Mouse (Mus musculus) adrenal gland, postnatal 10 days (tissue): ENCODE results near the gene Dffa. TPM values are rescaled to one million over a fixed set of nuclear protein-coding genes. Genes with fewer than 3 reads are reported as not detected.

Source experiments
- DNase-seq: peaks from one replicate; pipeline ENCODE4 v3.0.0; 2021; ENCODE audit warnings: mixed read lengths
- long read RNA-seq, 2 experiments: library from polyadenylated mRNA; stranded (forward); transcript quantifications; one replicate each; pipeline ENCODE4 v2.0.0; 2021
- total RNA-seq, 2 experiments: library from RNA; stranded (reverse); gene quantifications; 2 replicates each; pipeline ENCODE4 v1.2.3; 2021

Gene Dffa
- 10 to 100 TPM; 21.0 to 23.9 TPM for total RNA-seq
- long read RNA-seq, experiment 1, transcript Dffa-202 (5 exons, 1,835 nt): major isoform, 11 of 18 reads
- long read RNA-seq, experiment 1, partial matches to known transcripts: 1 of 18 reads
- long read RNA-seq, experiment 1, other reads (novel, unspliced or antisense): 4 of 18 reads
- long read RNA-seq, experiment 2, partial matches to known transcripts: 1 of 1 reads
- long read RNA-seq, experiment 2, other reads (novel, unspliced or antisense): 0 of 1 reads

- peak; percentile 94 for DNase-seq
Measured at GRCm38 (mm10) chr4:149103875-149104561, at the start of gene Dffa. TSS of gene Dffa (plus strand) at chr4:149104146.

DNA sequence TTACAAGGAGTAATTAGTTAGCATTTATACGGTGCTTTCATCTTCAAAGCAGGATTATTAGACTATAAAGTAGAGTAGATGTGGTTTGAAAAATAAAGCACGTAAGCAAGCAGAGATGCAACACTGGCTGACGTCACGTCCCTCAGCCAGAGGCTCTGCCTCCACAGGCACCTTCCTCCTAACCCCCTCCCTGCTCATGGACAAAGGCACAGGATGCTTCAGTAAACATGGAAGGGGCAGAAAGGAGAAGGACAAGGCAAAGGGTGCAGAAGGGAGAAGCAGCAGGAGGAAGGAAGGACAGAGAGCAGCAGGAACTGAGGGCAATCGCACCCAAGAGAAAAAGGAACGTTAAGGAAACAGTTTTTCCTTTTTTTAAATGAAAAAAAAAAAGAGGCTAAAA lies 48.1 kb upstream of the Dffa start:
- DNase-seq: no peak

GRCm38 (mm10) chr4:149056957-149057356 lies 47.0 kb upstream of the Dffa start:
- DNase-seq: no peak

GRCm38 (mm10) chr4:149057470-149057869 lies 46.5 kb upstream of the Dffa start:
- no peak for DNase-seq

DNA sequence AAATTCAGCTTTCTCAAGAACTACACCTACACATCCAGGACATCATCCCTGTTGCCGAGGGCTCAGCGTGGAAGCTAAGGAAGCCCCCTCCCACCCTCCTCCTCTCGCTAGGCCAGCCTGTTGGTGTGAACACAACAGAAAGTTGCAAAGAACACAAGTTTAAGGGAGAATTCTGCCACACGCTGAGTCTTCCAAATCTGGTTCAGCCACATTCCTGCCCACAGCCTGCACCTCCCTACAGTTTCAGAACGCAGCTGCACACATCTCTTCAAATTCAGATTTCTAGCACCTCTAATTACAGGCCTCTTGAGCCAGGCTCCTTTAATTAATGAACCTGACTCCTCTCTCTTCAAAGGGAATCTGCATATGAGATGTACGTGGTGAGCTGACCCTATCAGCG lies 45.6 kb upstream of the Dffa start:
- no peak for DNase-seq

- DNase-seq: no peak
Measured at GRCm38 (mm10) chr4:149059713-149060112, 44.2 kb upstream of the Dffa start.

GRCm38 (mm10) chr4:149060621-149061431 lies 43.1 kb upstream of the Dffa start:
- DNase-seq: no peak

DNA sequence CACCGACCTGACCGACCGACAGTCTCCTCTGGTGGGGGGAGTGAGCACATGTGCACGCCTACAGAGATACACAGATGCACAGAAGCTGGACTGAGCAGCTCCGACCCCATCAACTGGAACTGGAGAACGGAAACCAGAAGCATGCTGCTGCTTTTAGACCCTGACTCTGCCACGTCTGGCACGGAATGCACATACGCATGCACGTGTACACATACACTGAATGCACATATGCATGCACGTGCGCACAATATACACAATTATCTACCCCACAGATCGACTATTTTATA lies 42.6 kb upstream of the Dffa start:
- DNase-seq: no peak

GRCm38 (mm10) chr4:149062406-149063318 lies 41.3 kb upstream of the Dffa start:
- no peak for DNase-seq

GRCm38 (mm10) chr4:149064061-149064854 lies 39.7 kb upstream of the Dffa start:
- DNase-seq: no peak

DNA sequence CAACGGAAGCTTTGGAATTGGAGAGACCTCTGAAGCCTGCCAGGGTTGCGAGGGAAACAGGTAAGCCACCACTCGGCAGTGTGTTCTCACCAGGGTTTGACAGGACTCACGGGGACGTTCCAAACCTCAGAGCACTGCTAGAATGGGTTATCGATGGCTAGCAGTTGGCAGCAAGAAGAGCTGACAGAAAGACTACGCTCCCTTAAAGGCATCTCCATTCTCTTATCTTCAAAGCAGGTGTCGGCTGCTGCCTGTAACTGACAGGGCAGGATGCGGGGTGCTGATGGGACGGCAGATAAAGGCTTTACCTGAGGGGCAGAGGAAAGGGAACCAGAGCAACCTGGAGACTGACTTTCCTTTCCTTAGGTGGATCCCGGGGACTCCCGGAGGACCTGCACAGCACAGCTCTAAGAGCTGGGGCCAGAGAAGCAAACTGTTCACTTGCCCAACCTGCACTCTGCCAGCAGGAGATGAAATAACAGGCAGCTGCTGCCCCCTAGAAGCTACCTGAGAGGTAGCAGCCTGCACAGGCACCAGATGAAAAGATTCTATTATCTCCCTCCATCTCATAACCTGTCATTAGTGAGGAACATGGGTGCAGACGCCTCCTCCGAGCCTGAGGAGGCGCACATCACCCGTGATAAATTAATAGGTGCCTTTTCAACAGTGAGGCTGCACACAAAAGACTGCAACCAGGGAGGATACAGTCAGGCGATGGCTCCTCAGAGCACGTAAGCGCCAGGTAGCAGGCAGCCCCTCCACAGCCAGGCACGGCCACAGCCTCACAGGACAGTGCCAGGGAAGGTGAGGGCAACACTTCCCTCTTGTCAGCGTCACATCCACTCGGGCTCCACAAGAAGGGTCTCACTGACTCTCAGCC lies 37.0 kb upstream of the Dffa start:
- DNase-seq: no peak

GRCm38 (mm10) chr4:149075073-149075472 lies 28.9 kb upstream of the Dffa start:
- no peak for DNase-seq

- DNase-seq: peak; percentile 84
Measured at GRCm38 (mm10) chr4:149075871-149076575, 27.9 kb upstream of the Dffa start.

- DNase-seq: peak; percentile 52
Measured at GRCm38 (mm10) chr4:149078261-149078660, 25.7 kb upstream of the Dffa start.

DNA sequence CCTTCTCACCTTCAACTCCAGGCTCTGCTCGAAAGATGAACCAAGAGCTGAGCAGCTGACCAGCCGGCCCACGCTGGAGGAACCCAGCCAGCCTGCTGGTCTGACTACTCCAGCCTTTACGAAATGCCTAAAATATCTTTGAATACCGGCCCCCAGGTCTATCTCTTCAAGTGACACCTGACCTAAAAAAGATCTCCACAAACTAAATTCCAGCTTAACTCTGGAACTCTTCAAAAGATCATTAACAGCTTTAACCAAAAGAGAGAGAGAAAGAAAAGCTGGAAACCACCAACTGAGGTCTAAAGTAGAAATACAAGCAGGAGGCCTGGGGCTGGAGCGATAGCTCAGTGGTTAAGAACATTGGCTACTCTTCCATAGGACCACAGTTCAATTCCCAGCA lies 24.3 kb upstream of the Dffa start:
- no peak for DNase-seq

GRCm38 (mm10) chr4:149080111-149080510 lies 23.8 kb upstream of the Dffa start:
- DNase-seq: no peak

- peak; percentile 92 for DNase-seq
Measured at GRCm38 (mm10) chr4:149081528-149081927, 22.4 kb upstream of the Dffa start.

GRCm38 (mm10) chr4:149085381-149085780 lies 18.6 kb upstream of the Dffa start:
- DNase-seq: peak; percentile 47

DNA sequence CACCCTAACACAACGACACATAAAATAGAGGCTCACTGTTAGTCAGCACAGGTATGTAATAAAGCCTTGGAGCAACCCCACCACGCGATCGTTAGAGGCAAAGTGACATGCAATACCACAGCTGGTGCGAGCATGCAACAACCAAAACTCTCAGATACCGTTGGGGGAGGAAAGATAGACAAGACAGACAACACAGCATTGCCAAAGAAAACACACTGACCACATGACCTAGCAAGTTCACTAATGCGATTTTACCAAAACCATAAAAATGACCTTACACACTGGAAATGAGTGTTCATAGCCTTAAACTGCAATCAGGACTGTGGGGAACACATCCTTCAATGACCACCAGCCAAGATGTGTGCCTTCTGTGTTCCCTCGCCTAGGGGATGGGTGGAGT lies 12.6 kb upstream of the Dffa start:
- no peak for DNase-seq

DNA sequence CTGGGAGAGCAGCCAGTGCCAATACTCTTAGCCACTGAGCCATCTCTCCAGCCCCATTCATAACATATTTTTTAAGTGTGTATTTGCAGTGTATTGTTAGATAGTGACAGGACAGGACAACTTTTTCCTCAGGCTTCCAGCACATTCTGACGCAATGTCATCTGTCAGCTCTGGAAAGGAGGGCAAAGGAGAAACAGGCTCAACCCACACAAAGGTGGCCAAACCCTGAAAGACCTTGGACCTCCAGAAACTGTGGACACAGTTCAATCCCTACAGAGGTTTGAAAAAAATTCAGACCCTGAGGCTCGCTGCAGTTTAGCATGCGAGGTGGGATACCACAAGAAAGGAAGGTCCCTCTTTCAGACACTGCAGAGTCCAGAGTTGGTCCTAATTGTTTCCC lies 6.0 kb upstream of the Dffa start:
- DNase-seq: peak; percentile 53
